Mouse (Mus musculus) heart, postnatal 0 days (tissue): ENCODE results near the gene Txk. TPM values are rescaled to one million over a fixed set of nuclear protein-coding genes. Genes with fewer than 3 reads are reported as not detected.

Experiments
- ATAC-seq: fragments of 200-750 bp; cut with Nextera tagmentation; 2 replicates; pipeline ENCODE4 v1.8.0; 2017; ENCODE audit warnings: low read depth, moderate number of reproducible peaks, moderate library complexity; ENCODE audit not compliant: insufficient read depth
- DNase-seq: peaks from one replicate; pipeline ENCODE4 v3.0.0-alpha.2; 2016; ENCODE audit warnings: low spot score
- H3K27ac ChIP-seq: fragments of 300-500 bp; sonication (generic); 2 replicates; pipeline ENCODE4 v1.5.1; 2014; ENCODE audit warnings: low read depth, mild to moderate bottlenecking
- H3K27me3 ChIP-seq: fragments of 300-500 bp; sonication (generic); 2 replicates; pipeline ENCODE4 v1.6.1; 2014; ENCODE audit warnings: low read length, mixed read lengths; ENCODE audit not compliant: control insufficient read depth, insufficient read depth
- H3K36me3 ChIP-seq: fragments of 300-500 bp; sonication (generic); replicated peaks from 2 replicates; pipeline ENCODE4 v1.6.1; 2014; ENCODE audit warnings: low read length, mixed read lengths; ENCODE audit not compliant: control insufficient read depth, insufficient read depth
- H3K4me1 ChIP-seq: fragments of 300-500 bp; sonication (generic); 2 replicates; pipeline ENCODE4 v1.6.1; 2014; ENCODE audit warnings: antibody characterized with exemption; ENCODE audit not compliant: control insufficient read depth, insufficient read depth
- H3K4me2 ChIP-seq: fragments of 300-500 bp; sonication (generic); 2 replicates; pipeline ENCODE4 v1.6.1; 2014; ENCODE audit warnings: low read depth, mild to moderate bottlenecking, low read length, moderate library complexity
- H3K4me3 ChIP-seq: fragments of 300-500 bp; sonication (generic); 2 replicates; pipeline ENCODE4 v1.5.1; 2014; ENCODE audit warnings: low read depth, low read length
- H3K9ac ChIP-seq: fragments of 300-500 bp; sonication (generic); replicated peaks from 2 replicates; pipeline ENCODE4 v1.6.1; 2014; ENCODE audit warnings: low read depth, low read length, mixed read lengths
- H3K9me3 ChIP-seq: fragments of 300-500 bp; sonication (generic); replicated peaks from 2 replicates; pipeline ENCODE4 v1.6.1; 2016; ENCODE audit warnings: low read length; ENCODE audit not compliant: control insufficient read depth
- CTCF ChIP-seq: IDR thresholded peaks from 2 replicates; pipeline ENCODE4 v1.5.1; 2016; ENCODE audit warnings: antibody characterized with exemption, control low read depth, low read depth
- EP300 ChIP-seq: IDR thresholded peaks from 2 replicates; pipeline ENCODE4 v1.6.1; 2016; ENCODE audit warnings: antibody characterized with exemption, low read depth
- WGBS: fragments of 180-500 bp; shearing (Covaris S2); extraction: QIAGEN DNeasy Blood & Tissue Kit; methylation state at CpG from one replicate; pipeline ENCODE4 v1.1.7; 2014; 5-methylcytosine and 5-hydroxymethylcytosine counted together
- polyA plus RNA-seq: library from polyadenylated mRNA; unstranded; fragments of >200 nt; fragmentation: Nextera tagmentation; extraction: Ambion mirVana; gene quantifications from 2 replicates; pipeline ENCODE4 v1.2.1, GENCODE M21; 2015
- total RNA-seq: library from RNA; depleted of rRNA; stranded (reverse); fragments of >200 nt; gene quantifications from 2 replicates; pipeline ENCODE4 v1.2.3, GENCODE M21; 2014; ENCODE audit warnings: low replicate concordance; rRNA removed

Gene Txk
- total RNA-seq, result 0.19 TPM in 1 of 2 replicates, not detected in the other
- 0.10 TPM in 1 of 2 replicates, not detected in the other for polyA plus RNA-seq

- H3K27me3 ChIP-seq, result no peaks in the 10 kb centered on the region
- no peak within 1 kb of the TSS for H3K9ac ChIP-seq
- TF ChIP-seq EP300, result no peak
- no peak for TF ChIP-seq CTCF
- no peaks in the 10 kb centered on the region for H3K9me3 ChIP-seq
- 80% methylated on average over 5 of the region's 5 CpGs for WGBS
- H3K36me3 ChIP-seq, result peaks cover 32% of the 10 kb centered on the region
- H3K4me3 ChIP-seq, result peak within 1 kb of the TSS; percentile 18; the same call in 1 of the 2 replicates
- no peak for DNase-seq
- no peak for ATAC-seq
- H3K4me2 ChIP-seq, result no peak within 1 kb of the TSS; the same call in 1 of the 2 replicates
- H3K27ac ChIP-seq, result no peak within 1 kb of the TSS
- no peaks in the 10 kb centered on the region for H3K4me1 ChIP-seq
These were observed at the start of gene Txk for GRCm38 (mm10) chr5:72752585-72752984. Gene Txk (minus strand): TSS chr5:72752777.

GRCm38 (mm10) chr5:72798563-72798962 is 46.0 kb upstream of the Txk start:
- WGBS, result 70% methylated on average over 4 of the region's 4 CpGs
- no peaks in the 10 kb centered on the region for H3K27me3 ChIP-seq
- no peak for DNase-seq
- H3K9me3 ChIP-seq, result no peaks in the 10 kb centered on the region
- H3K36me3 ChIP-seq, result no peaks in the 10 kb centered on the region
- H3K27ac ChIP-seq, result no peak overlapping the region
- peaks cover 20% of the 10 kb centered on the region for H3K4me1 ChIP-seq
- no peak for TF ChIP-seq CTCF
- no peak for TF ChIP-seq EP300
- no peak overlapping the region for H3K4me2 ChIP-seq
- ATAC-seq, result no peak
- H3K9ac ChIP-seq, result no peak overlapping the region
- no peak overlapping the region for H3K4me3 ChIP-seq

- no peak for TF ChIP-seq CTCF
- no peak for TF ChIP-seq EP300
- Histone ChIP-seq H3K27ac (peak overlapping the region; percentile 68), H3K9me3 (no peaks in the 10 kb centered on the region), H3K36me3 (no peaks in the 10 kb centered on the region), H3K4me1 (peaks cover 14% of the 10 kb centered on the region; the same call in 1 of the 2 replicates), H3K9ac (peak overlapping the region; percentile 62), H3K4me2 (peak overlapping the region; percentile 66), H3K27me3 (no peaks in the 10 kb centered on the region), H3K4me3 (peak overlapping the region; percentile 46)
- ATAC-seq (peak; percentile 75), DNase-seq (peak; percentile 30)
- WGBS, result 18% methylated on average over 14 of the region's 14 CpGs
These were observed 43.6 kb upstream of the Txk start for GRCm38 (mm10) chr5:72796186-72796613.

GRCm38 (mm10) chr5:72793309-72793850 is 40.8 kb upstream of the Txk start:
- no peak overlapping the region for H3K4me3 ChIP-seq
- H3K9me3 ChIP-seq, result no peaks in the 10 kb centered on the region
- DNase-seq (no peak), ATAC-seq (no peak)
- TF ChIP-seq CTCF, result no peak
- TF ChIP-seq EP300, result no peak
- H3K4me1 ChIP-seq, result peaks cover 9% of the 10 kb centered on the region; the same call in 1 of the 2 replicates
- 82% methylated on average over 3 of the region's 3 CpGs for WGBS
- no peak overlapping the region for H3K9ac ChIP-seq
- no peaks in the 10 kb centered on the region for H3K36me3 ChIP-seq
- H3K27me3 ChIP-seq, result no peaks in the 10 kb centered on the region
- H3K4me2 ChIP-seq, result no peak overlapping the region
- no peak overlapping the region for H3K27ac ChIP-seq

DNA sequence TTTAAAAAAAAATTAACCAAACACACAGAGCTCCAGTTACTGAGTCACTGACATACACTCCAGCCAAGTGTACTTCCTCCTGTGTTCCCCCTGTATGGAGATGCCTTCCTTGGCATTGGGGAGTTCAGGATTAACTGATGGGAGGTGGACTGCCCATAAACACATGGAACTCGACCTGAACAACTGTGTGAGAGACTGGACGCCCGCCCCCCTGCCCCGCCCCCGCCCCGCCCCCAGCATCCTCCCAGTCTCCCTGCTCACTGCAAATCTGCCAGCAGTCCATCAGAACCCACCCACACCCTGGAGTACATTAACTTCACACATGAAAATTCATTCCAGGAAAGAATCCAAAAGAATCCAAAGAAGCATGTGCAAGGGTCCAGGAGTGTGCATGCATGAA is 39.2 kb upstream of the Txk start:
- H3K36me3 ChIP-seq, result no peaks in the 10 kb centered on the region; the same call in 1 of the 2 replicates
- ATAC-seq (no peak), DNase-seq (no peak)
- H3K9ac ChIP-seq, result no peak overlapping the region
- WGBS, result 25% methylated on average over 6 of the region's 6 CpGs
- no peaks in the 10 kb centered on the region for H3K9me3 ChIP-seq
- peaks cover 9% of the 10 kb centered on the region; the same call in 1 of the 2 replicates for H3K4me1 ChIP-seq
- H3K4me3 ChIP-seq, result no peak overlapping the region
- no peak overlapping the region for H3K27ac ChIP-seq
- no peak overlapping the region for H3K4me2 ChIP-seq
- TF ChIP-seq EP300 (no peak), CTCF (no peak)
- H3K27me3 ChIP-seq, result no peaks in the 10 kb centered on the region

DNA sequence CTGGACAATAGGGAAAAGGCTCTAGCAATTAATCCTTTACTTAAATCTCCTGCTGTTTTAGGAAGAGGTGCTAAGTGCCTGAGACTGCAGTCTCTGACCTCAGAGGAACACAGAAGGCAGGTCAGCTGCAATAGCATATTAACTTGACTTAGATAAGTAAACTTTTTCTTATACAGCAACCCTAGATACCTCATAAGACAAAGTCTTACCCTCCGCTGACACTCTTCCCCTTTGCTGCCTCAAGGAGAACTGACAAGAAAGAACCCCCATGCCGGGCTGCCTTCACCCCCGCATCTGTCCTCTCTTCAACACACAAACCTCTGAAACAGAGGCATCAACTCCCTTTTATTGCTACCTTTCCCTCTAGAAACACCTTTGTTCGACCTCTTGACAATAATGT is 38.8 kb upstream of the Txk start:
- TF ChIP-seq EP300 (no peak), CTCF (no peak)
- no peak overlapping the region for H3K4me3 ChIP-seq
- H3K9me3 ChIP-seq, result no peaks in the 10 kb centered on the region
- H3K9ac ChIP-seq, result no peak overlapping the region
- no peak overlapping the region for H3K4me2 ChIP-seq
- no peak overlapping the region for H3K27ac ChIP-seq
- WGBS, result 66% methylated on average over 4 of the region's 4 CpGs
- DNase-seq (no peak), ATAC-seq (no peak)
- H3K27me3 ChIP-seq, result no peaks in the 10 kb centered on the region
- H3K36me3 ChIP-seq, result no peaks in the 10 kb centered on the region; the same call in 1 of the 2 replicates
- H3K4me1 ChIP-seq, result peaks cover 6% of the 10 kb centered on the region; the same call in 1 of the 2 replicates
